Mouse (Mus musculus) lung, adult 2 months (tissue): ENCODE data around the gene Tgfbr3.

Source experiments
- CTCF ChIP-seq: fragments of 200-500 bp; IDR thresholded peaks from 2 replicates; pipeline ENCODE4 v1.5.1; 2011; ENCODE audit warnings: mild to moderate bottlenecking, low read length, control low read depth; ENCODE audit not compliant: insufficient read depth
- POLR2A ChIP-seq: fragments of 200-500 bp; IDR thresholded peaks from 2 replicates; pipeline ENCODE4 v1.6.1; 2011; ENCODE audit warnings: low read depth, mild to moderate bottlenecking, control low read depth, low read length, borderline replicate concordance; ENCODE audit errors: extremely low read depth

DNA sequence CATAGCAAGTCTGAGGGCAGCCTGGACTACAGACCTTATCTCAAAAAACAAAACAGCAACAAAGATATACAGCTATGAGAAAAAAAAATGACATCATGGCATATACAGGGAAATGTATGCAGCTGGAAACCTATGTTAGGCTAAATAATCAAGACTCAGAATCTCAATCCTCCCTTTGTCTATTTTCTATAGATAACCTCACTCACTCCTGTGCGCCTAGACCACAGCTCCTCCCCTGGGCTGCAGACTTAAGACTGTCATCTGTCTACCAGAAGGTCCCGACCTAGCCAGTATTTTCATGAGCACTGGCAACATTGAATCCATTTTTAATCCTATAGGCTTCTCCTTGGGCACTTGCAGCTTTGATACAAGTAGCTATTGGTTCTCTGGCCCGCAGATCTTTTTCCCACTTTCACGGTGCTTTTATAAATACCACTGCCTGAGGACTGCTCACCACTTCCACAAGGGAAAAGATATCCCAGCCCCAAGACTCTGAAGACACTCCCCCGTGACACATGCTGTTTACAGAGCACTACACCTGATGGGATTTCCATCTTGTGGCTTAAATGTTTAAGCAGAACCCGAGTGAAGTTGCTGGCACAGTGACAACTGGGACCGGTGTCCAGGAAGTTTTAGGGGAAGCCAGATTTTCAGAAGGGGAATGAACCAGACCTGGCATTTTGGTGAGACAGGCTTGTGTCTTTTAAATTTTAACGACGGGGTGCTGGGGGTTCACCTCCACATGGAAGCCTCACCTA lies 138.7 kb downstream of the Tgfbr3 start:
- TF ChIP-seq POLR2A (no peak), CTCF (no peak)
